Mouse (Mus musculus): ENCODE results near the gene Mecom.

DNA sequence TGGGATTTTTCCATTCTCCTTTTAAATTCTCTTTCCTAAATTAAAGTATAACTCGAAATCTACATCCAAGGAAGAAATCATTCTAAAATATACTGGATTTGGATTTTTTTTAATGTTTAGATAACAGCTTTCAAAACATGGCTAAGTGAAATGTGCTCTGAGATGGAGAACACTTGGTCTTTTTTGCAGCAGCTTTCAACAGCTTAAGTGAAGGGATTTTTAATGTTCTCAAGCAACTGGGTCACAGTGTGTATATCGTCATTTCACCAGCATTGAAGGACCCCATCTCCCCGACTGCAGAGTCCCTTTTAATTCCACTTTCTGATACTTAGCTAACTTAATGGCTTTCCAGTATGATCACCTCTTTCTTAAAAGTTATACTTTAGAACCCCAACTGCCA lies 509.3 kb downstream of the Mecom start:
- TF ChIP-seq TAL1 (IDR thresholded peaks at IDR 0.05; ENCODE audit: low read length) (no peak), GATA1 (IDR thresholded peaks at IDR 0.05; ENCODE audit: low read length) (no peak)
